Mouse (Mus musculus) midbrain, postnatal 0 days (tissue): ENCODE data around the gene Pkd1. TPM values are rescaled to one million over a fixed set of nuclear protein-coding genes. Genes with fewer than 3 reads are reported as not detected.

Source experiments
- ATAC-seq: fragments of 200-750 bp; cut with Nextera tagmentation; 2 replicates; pipeline ENCODE4 v1.8.0; 2017; ENCODE audit warnings: moderate number of reproducible peaks, mild to moderate bottlenecking, moderate TSS enrichment, moderate library complexity; ENCODE audit not compliant: low FRiP score
- DNase-seq: peaks from one replicate; pipeline ENCODE4 v3.0.0-alpha.2; 2015; ENCODE audit warnings: low spot score
- H3K27ac ChIP-seq: fragments of 300-500 bp; sonication (generic); 2 replicates; pipeline ENCODE4 v1.5.1; 2014; ENCODE audit warnings: low read depth, mild to moderate bottlenecking, low read length, mixed read lengths
- H3K27me3 ChIP-seq: fragments of 300-500 bp; sonication (generic); 2 replicates; pipeline ENCODE4 v1.6.1; 2014; ENCODE audit warnings: low read length, control low read depth, mixed read lengths; ENCODE audit not compliant: insufficient read depth
- H3K36me3 ChIP-seq: fragments of 300-500 bp; sonication (generic); 2 replicates; pipeline ENCODE4 v1.6.1; 2014; ENCODE audit warnings: low read length, control low read depth, mixed read lengths; ENCODE audit not compliant: insufficient read depth
- H3K4me1 ChIP-seq: fragments of 300-500 bp; sonication (generic); 2 replicates; pipeline ENCODE4 v1.6.1; 2014; ENCODE audit warnings: mild to moderate bottlenecking, control low read depth, antibody characterized with exemption, low read length, mixed read lengths; ENCODE audit not compliant: insufficient read depth
- H3K4me2 ChIP-seq: fragments of 300-500 bp; sonication (generic); 2 replicates; pipeline ENCODE4 v1.6.1; 2014; ENCODE audit warnings: low read depth, mild to moderate bottlenecking, low read length, mixed read lengths; ENCODE audit not compliant: poor library complexity, severe bottlenecking
- H3K4me3 ChIP-seq: fragments of 300-500 bp; sonication (generic); 2 replicates; pipeline ENCODE4 v1.5.1; 2014; ENCODE audit warnings: low read depth, mild to moderate bottlenecking, low read length, moderate library complexity
- H3K9ac ChIP-seq: fragments of 300-500 bp; sonication (generic); replicated peaks from 2 replicates; pipeline ENCODE4 v1.6.1; 2014; ENCODE audit warnings: mild to moderate bottlenecking, low read length, moderate library complexity, mixed read lengths; ENCODE audit not compliant: poor library complexity, severe bottlenecking
- H3K9me3 ChIP-seq: fragments of 300-500 bp; sonication (generic); 2 replicates; pipeline ENCODE4 v1.6.1; 2016; ENCODE audit warnings: low read length, control low read depth
- CTCF ChIP-seq: IDR thresholded peaks from 2 replicates; pipeline ENCODE4 v1.5.1; 2016; ENCODE audit warnings: antibody characterized with exemption, mild to moderate bottlenecking
- WGBS: fragments of 180-500 bp; shearing (Covaris S2); extraction: QIAGEN DNeasy Blood & Tissue Kit; methylation state at CpG from one replicate; pipeline ENCODE4 v1.1.7; 2014; 5-methylcytosine and 5-hydroxymethylcytosine counted together
- polyA plus RNA-seq: library from polyadenylated mRNA; unstranded; fragments of >200 nt; fragmentation: Nextera tagmentation; extraction: Ambion mirVana; gene quantifications from 2 replicates; pipeline ENCODE4 v1.2.1, GENCODE M21; 2015
- total RNA-seq: library from RNA; depleted of rRNA; stranded (reverse); fragments of >200 nt; gene quantifications from 2 replicates; pipeline ENCODE4 v1.2.3, GENCODE M21; 2014

The Pkd1 gene
- total and polyA plus RNA-seq, 2 experiments from 2014 or later: 13.6 to 73.6 TPM

DNA sequence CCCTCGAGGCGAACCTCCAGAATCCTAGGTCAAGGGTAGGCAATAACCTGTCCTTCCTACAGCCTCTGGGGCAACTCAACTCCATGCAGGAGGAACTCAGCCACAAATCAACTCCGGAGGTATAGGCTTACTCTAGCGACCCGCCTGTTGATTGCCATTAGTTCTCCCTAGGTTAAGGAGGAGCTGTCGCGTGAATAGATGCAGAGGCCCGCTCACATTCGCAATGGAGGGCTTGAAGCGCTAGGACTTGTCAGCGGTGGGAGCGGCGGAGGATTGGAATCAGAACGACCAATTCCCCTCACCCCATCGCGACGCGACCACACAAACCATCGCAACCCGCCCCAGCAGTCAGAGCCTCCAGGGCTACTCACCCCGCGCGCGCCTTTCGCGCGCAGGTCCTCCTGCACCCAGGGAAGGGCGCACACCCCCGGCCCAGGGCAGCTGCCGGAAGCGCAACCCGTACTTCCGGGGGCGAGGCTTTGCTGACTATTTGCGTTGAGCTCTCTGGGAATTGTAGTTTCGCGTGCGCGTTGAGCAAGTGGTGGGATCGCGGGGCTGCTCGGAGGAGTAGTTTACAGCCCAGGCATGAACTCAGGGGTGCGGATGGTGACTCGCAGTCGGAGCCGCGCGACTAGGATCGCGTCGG lies 82.7 kb downstream of the Pkd1 start, which contains the start of the genes Tsc2 and Nthl1:
Gene Tsc2 (minus strand): TSS at position 464 of the 646 bp plus-strand sequence.
Gene Nthl1 (plus strand): TSS at position 514 of the 646 bp plus-strand sequence.
- peak within 1 kb of the TSS; percentile 66 for H3K4me3 ChIP-seq
- peak within 1 kb of the TSS; percentile 73 for H3K9ac ChIP-seq
- peak; percentile 90 for DNase-seq
- no peaks in the 10 kb centered on the region for H3K27me3 ChIP-seq
- peak within 1 kb of the TSS; percentile 68 for H3K27ac ChIP-seq
- H3K36me3 ChIP-seq: peaks cover 31% of the 10 kb centered on the region
- peak; percentile 77 for ATAC-seq
- no peaks in the 10 kb centered on the region for H3K4me1 ChIP-seq
- TF ChIP-seq CTCF: peak; percentile 18; the same call in 1 of the 2 replicates
- peak within 1 kb of the TSS; percentile 86 for H3K4me2 ChIP-seq
- H3K9me3 ChIP-seq: no peaks in the 10 kb centered on the region
- 2% methylated on average over 51 of the region's 51 CpGs for WGBS

DNA sequence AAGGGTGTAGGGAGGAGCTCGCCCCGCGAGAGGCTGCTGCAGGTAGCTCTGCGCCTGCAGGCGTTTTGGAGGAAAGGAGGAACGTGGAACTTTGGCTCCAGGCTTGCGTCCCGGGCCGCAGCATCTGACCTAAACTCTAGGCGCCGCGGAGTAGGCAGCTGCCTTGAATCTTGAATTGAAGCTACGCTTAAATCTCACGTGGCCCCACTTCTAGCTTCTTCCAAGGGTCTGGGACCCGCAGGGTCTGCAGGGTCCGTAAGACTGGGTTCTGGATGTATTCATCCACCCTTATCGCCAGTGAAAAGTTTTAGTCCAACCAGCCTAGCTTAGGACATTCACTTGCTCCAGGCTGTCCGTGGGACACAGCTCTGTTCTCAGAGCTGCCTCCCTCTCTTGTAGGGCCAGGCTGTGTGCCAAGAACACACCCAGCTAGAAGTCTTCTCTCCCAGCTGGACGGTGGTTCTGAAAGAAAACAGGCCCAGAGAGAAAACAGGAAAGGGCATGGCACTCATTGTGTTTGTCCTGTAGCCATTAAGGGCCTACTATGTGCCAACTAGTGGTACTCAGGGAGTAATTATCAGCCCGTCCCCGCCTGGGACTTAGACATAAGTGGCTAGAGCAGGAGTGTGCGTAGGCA lies 83.3 kb downstream of the Pkd1 start:
- DNase-seq: peak; percentile 38
- no peaks in the 10 kb centered on the region for H3K4me1 ChIP-seq
- peak overlapping the region; percentile 73 for H3K9ac ChIP-seq
- WGBS: 14% methylated on average over 22 of the region's 22 CpGs
- TF ChIP-seq CTCF: no peak
- ATAC-seq: peak; percentile 22; the same call in 1 of the 2 replicates
- peak overlapping the region; percentile 68 for H3K27ac ChIP-seq
- peak overlapping the region; percentile 66 for H3K4me3 ChIP-seq
- no peaks in the 10 kb centered on the region for H3K27me3 ChIP-seq
- peaks cover 28% of the 10 kb centered on the region for H3K36me3 ChIP-seq
- no peaks in the 10 kb centered on the region for H3K9me3 ChIP-seq
- H3K4me2 ChIP-seq: peak overlapping the region; percentile 86

DNA sequence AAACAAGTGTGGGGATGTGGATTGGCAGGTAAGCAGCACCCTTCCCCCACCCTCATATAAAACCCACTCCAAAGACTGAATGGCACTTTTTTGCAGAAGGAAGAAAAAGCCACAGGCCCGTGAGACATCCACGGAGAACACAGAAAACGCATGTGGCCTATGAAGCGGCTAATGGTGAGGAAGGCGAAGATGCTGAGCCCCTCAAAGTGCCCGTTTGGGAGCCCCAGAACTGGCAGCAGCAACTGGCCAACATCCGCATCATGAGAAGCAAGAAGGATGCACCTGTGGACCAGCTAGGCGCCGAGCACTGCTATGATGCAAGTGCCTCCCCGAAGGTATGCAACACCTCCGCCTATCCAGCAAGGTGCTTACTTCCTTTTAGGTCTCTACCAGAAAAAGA lies 84.2 kb downstream of the Pkd1 start:
- Histone ChIP-seq H3K9ac (no peak overlapping the region), H3K4me1 (no peaks in the 10 kb centered on the region), H3K36me3 (peaks cover 21% of the 10 kb centered on the region), H3K9me3 (no peaks in the 10 kb centered on the region), H3K4me2 (no peak overlapping the region), H3K27me3 (no peaks in the 10 kb centered on the region), H3K27ac (no peak overlapping the region), H3K4me3 (no peak overlapping the region)
- WGBS: 94% methylated on average over 11 of the region's 11 CpGs
- DNase-seq (no peak), ATAC-seq (no peak)
- TF ChIP-seq CTCF: no peak

DNA sequence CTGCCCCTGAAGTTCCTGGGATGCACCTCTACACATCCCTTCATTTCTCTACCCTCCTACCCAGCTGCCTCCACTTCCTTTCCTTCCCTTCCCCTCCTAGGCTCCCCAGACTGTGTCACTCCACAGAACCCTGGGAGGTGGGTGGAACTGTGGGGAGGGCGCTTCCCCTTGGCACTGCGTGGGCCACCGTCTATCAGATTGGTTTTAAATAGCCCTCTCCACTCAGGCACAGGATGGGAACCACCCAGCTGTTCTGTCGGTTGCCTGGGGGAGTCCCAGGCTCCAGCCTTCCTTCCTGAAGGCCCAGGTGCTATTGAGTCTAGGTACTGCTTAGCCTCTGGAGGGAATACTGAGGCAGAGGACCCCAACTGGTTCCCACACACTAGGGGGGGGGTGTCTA lies 85.4 kb downstream of the Pkd1 start:
- no peak overlapping the region for H3K27ac ChIP-seq
- H3K4me3 ChIP-seq: no peak overlapping the region
- no peak overlapping the region for H3K4me2 ChIP-seq
- no peaks in the 10 kb centered on the region for H3K4me1 ChIP-seq
- no peaks in the 10 kb centered on the region for H3K27me3 ChIP-seq
- no peaks in the 10 kb centered on the region for H3K9me3 ChIP-seq
- TF ChIP-seq CTCF: no peak
- peaks cover 21% of the 10 kb centered on the region for H3K36me3 ChIP-seq
- no peak overlapping the region for H3K9ac ChIP-seq
- DNase-seq: no peak
- WGBS: 93% methylated on average over 4 of the region's 4 CpGs
- ATAC-seq: no peak

DNA sequence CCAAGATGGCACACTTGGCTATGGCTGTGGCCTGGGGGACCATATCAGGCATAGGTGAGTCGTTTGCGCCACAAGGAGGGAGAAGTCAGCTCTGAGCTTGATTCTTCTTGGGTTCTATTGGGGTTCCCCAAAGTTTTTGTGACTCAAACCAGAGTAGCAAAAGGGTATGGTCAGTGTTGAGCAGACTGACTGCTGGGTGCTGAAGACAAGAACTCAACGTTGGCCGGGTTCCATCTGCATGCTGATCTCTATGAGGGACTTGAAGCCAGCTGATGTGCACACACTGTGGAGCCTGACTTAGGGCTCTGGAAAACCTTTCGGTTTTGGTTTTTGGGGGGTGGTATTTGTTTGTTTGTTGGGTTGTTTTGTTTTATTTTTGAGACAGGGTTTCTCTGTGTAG lies 86.1 kb downstream of the Pkd1 start:
- Histone ChIP-seq H3K9ac (no peak overlapping the region), H3K4me2 (no peak overlapping the region), H3K27ac (no peak overlapping the region), H3K27me3 (no peaks in the 10 kb centered on the region), H3K4me3 (no peak overlapping the region), H3K36me3 (peaks cover 22% of the 10 kb centered on the region), H3K4me1 (no peaks in the 10 kb centered on the region), H3K9me3 (no peaks in the 10 kb centered on the region)
- TF ChIP-seq CTCF: no peak
- no peak for DNase-seq
- no peak for ATAC-seq
- WGBS: 92% methylated on average over 5 of the region's 5 CpGs

DNA sequence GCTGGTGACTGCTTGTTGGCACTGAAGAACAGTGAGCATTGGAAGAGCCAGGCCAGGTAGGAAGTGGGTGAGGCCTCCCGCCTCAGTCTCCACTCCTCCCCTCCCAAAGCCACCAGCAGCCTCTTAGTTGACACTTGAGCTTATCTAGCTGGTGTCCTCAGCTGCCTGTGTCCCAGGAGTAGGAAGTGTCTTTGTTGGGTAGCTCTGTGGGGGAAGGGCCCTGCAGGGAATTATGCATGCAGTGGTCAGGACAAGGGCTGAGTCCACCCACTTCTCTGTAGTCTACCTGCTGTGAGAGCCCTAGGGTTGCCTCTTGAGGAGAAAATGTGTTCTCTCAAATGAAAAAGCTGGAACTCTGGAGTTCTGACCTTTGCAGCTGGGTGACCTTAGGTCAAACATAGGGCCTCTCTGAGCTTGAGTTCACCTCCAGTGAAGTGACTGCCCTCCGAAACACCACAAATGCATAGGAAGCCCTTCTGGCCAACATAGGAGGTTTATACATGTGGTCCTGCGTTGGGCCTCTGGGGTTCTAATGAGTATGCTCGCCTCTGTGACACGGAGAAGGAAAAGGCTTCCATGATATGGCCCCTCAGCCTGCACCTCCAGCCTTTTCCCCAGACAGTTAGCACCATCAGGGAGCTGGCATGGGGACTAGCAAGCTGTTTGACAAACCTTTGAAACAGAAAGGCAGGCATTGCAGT lies 87.3 kb downstream of the Pkd1 start:
- Histone ChIP-seq H3K27ac (no peak overlapping the region), H3K36me3 (peaks cover 27% of the 10 kb centered on the region), H3K9me3 (no peaks in the 10 kb centered on the region), H3K4me1 (no peaks in the 10 kb centered on the region), H3K27me3 (no peaks in the 10 kb centered on the region), H3K9ac (no peak overlapping the region), H3K4me2 (no peak overlapping the region), H3K4me3 (no peak overlapping the region)
- no peak for ATAC-seq
- no peak for TF ChIP-seq CTCF
- 65% methylated on average over 5 of the region's 5 CpGs for WGBS
- no peak for DNase-seq
